Mouse (Mus musculus): ENCODE measurements around the gene Macf1.
"Not testable (repeated sequence)": the region's sequence is repeated elsewhere in the genome, so short reads cannot be mapped to it uniquely, and the experiment has no call there.

Macf1 gene

DNA sequence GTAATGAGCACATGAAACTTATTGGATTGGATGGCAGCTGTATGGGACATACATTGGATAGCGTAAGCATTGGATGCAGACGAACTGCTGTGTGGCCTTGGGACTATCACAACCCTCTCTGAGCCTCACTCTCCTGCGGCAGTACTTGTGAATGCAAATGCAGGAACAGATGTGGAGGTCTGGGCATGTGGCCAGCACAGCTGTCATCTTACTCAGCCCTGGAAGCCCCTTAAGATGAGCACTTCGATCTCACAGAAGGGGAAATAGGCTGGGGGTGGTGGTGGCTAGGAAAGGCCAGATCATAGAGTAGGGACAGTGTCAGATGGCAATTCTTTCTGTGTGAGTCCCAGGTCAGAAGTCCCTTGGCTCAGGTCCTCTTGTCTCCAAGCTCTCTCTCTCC lies 346.5 kb downstream of the Macf1 start:
- in situ Hi-C loops (cut with MboI; ENCODE audit: unreplicated experiment in 2 of 2), result no loop called here

DNA sequence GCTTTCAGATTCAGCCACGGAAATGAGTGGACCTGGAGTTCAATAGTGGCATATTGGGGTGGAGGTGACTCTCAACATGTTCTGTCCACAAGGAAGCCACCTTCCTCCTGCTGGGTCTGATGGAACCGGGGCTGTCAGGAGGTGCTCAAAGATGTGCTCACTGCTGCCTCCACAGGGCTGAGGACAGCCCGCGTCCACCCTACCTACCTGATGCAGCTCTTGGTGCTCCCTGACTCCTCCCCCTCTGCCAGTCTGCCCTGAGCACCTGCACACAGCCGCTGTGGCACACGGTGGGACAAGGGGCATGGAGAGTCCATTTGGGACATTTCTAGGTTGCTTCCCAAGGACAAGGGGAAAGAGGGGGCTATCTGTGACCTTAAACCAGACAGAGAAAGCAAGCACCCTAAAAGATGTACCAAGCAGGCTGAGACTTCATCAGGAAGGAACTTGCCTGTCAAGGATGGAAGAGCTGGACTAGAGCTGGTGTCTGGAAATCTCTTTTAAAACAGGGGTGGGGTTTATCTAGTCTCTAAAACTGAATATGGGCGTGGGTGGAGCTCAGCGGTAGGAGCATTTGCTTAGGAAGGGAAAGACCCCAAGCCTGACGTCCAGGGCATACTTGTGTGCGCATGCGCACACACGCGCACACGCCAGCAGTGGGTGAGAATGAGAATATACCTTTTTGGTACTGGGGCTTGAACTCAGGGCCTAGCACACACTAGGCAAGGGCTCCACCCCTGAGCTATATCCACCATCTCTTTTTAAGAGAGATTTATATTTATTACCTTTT lies 348.2 kb downstream of the Macf1 start:
- in situ Hi-C loops (cut with MboI; ENCODE audit: unreplicated experiment in 2 of 2), result no loop called here

DNA sequence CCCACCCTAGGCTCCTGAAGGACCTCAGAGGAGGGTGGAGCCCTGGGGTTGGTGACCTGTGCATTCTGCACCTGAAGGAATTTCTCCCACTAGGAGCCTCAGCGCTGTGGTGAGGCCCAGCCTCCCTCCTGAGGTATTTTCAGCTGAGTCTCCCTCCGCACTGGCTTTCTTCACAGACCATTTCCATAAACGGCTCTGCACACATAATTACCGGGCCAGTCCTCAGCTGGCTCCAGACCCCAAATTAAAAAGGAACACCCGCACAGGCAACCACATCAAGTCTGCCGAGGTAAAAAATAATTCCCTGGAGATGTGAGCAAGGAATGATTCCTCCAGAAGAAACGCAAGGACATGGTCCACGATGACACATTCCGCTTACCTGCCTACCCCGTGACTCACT lies 348.9 kb downstream of the Macf1 start:
- in situ Hi-C loops (cut with MboI; ENCODE audit: unreplicated experiment in 2 of 2), result not testable (repeated sequence)

DNA sequence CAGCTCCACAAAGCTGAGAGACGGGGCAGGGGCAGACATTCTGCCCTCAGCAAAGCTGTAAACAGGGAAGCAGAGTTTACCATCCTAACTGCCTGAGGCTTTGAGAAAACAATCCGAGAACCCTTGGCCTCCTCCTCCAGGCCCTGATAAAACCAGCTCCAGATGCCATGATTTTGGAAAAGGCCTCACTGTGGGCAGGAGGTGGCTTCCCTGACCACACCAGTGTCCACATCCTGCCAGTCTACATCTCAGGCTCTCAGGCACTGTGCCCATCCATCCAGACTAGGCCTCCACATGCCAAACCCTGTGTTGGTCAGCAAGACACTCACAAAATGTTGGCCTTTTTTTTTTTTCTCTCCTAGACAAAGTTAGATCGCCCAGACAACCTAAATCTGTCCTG lies 350.0 kb downstream of the Macf1 start:
- in situ Hi-C loops (cut with MboI; ENCODE audit: unreplicated experiment in 2 of 2), result no loop called here

DNA sequence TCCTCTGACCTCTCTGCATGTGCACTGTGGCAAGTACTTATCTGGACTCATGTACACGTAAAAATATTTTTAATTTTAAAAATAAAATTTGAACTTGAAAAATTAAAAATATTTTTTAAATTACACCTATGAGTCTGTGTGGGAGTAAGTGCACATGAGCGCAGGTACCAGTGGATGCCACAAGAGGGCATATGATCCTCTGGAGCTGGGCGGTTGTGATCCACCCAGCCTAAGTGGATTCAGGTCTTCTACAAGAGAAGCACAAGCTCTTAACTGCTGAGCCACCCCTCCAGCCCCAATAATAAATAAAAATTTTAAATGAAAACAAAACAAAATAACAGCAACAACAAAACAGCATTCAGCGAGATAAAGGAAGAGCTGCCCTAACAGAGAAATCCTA lies 351.0 kb downstream of the Macf1 start:
- in situ Hi-C loops (cut with MboI; ENCODE audit: unreplicated experiment in 2 of 2), result no loop called here

DNA sequence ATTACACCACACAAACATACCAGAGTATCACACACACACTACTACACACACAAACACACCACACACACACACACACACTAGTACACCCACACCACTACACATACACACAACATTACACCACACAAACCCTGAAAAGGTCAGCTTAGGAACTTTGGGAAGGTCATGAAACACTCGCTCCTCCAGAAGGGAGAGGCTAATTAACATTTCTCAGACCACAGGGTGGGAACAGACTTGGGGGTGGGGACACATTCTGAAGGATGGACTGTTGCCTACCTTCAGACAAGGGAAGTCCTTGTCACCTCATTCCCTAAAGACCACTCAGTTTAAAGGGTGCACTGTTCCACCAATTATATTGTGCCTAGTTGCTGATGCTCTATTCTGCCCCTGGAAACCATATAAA lies 352.2 kb downstream of the Macf1 start:
- in situ Hi-C loops (cut with MboI; ENCODE audit: unreplicated experiment in 2 of 2), result not testable (repeated sequence)

DNA sequence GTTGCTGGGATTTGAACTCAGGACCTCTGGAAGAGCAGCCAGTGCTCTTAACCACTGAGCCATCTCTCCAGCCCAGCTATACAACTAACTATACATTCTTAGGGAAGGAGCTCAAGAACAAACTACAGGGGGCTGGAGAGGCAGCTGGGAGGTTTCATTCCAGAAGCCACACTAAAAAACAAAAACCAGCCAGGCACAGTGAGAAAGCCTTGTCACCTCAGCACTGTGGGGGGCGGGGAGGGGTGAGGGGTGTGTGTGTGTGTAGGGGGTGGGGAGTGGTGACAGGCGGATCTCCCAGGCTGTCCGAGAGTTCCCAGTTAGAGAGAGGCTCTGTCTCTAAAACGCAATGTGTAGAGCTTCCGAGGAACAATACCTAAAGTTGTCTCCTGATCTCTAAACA lies 352.8 kb downstream of the Macf1 start:
- in situ Hi-C loops (cut with MboI; ENCODE audit: unreplicated experiment in 2 of 2), result no loop called here

DNA sequence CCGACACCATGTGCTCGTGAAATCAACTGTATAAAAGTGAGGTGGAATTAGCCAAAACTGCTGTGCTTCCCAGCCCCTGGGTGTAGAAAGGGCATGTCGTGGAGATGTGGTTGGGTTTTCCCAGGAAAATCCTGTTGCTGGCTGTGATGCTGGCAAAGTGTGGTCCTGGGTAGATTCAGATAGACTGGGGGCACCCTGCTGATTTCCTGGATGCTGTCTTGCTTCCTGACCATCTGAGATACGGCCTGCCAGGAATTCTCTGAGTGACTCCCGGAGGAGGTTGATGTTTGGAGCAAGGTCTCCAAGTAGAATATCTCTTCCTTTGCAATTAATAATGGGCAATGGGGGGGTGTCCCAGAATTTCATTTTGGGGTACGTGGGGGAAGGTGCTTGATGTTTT lies 355.2 kb downstream of the Macf1 start:
- in situ Hi-C loops (cut with MboI; ENCODE audit: unreplicated experiment in 2 of 2), result no loop called here

DNA sequence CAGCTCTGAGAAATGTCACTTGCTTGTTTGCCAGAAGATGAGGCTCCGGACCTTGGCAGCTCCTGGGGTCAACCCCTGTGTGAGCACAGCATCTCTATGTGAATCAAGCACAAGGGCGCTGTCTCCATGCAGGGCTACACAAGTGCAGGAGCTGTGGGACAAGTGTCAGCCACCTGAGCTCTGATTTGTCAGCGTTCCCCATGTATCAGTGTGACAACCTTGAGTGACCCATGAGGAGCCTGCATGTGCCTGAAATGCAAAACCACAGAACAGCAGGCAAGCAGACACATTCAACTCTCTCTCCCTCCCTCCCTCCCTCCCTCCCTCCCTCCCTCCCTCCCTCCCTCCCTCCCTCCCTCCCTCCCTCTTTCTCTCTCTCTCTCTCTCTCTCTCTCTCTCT lies 356.5 kb downstream of the Macf1 start:
- in situ Hi-C loops (cut with MboI; ENCODE audit: unreplicated experiment in 2 of 2), result no loop called here

DNA sequence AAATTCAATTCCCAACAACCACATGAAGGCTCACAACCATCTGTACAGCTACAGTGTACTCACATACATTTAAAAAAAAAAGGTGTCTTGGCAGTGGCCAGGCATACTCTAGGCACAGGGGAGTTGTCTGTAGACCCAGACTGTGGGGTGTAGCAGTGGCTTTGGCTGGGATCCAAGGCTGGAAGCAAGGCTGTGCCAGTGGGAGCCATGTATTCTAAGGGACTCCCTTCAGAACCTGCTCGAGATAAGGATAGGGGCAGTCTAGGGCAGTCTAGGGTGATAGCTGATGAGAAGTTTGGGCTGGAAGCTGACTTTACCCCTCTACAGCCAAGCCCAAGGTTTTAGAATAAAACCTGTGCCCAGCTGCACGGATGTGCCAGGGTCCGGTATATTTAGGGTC lies 358.1 kb downstream of the Macf1 start:
- in situ Hi-C loops (cut with MboI; ENCODE audit: unreplicated experiment in 2 of 2), result no loop called here

DNA sequence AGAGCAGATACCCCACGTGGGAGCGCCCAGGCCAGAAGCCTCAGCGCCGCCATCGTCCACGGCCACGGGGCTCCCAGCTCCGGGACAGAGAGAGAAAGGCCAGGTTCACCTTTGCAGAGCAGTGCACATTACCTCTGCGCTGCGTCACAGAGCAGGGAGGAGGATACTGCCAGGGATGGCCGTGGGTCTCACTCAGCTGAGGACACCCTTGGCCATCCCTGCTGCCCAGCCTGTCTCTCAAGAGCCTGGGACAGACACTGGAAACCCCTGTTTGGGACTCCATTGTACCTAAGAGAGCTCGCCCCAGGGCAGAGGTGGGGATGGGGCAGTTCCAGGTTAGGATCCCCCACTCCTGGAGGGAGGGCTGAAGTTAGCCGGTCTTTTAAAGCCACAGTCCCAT lies 360.6 kb downstream of the Macf1 start, which contains the start of gene Oxct2a:
Oxct2a (minus strand) TSS at position 101 of the 400 bp plus-strand sequence.
- in situ Hi-C loops (cut with MboI; ENCODE audit: unreplicated experiment in 2 of 2), result no loop called here

DNA sequence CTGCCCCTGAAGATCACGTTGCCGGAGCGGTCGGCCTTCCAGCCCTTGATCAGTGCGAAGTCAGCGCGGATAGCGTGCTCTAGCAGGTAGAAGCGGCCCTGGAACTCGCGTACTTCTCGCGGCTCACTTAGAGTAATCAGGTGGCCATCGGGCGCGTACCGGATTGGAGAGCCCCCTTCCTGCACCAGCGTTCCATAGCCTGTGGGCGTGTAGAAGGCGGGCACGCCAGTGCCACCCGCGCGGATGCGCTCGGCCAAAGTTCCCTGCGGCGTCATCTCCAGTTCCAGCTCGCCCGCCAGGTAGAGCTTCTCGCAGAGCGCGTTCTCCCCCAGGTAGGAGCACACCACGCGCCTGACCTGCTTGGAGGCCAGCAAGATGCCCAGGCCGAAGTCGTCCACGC lies 361.2 kb downstream of the Macf1 start:
- in situ Hi-C loops (cut with MboI; ENCODE audit: unreplicated experiment in 2 of 2), result not testable (repeated sequence)

DNA sequence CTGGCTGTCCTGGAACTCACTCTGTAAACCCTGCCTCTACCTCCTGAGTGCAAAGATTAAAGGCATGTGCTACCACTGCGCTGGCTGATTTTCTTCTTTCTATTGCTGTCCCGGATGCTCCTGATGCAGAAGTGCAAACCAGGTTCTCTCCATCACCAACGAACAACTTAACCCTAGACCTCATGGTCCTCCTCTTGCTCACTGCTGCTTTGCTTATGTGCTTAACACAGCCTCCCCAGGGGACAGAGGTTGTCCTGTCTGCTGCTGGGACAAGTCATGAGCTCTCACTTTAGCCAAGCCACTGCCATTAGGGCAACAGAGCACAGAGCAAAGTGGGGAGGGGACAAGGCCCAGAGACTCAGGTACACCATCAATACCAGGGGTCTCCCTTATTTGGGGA lies 369.7 kb downstream of the Macf1 start:
- in situ Hi-C loops (cut with MboI; ENCODE audit: unreplicated experiment in 2 of 2), result no loop called here

DNA sequence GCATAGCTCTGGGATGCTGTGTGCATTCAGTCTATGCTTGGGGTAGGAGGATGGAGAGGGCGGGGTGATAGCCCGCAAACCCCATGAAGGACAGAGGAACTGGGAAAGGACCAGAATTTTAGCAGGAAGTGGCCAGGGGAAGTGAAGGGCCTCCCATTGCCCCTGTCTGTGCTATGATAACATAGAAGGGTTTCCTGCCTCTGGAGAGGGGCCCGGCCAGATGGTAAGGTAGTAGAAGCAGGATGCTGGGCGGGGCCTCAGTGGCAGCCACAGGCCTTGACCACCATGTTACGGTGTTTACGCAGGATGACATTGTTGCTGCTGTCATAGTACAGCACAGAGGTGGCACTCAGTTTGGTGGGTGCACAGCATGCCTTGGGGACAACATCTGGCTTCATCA lies 371.1 kb downstream of the Macf1 start:
- in situ Hi-C loops (cut with MboI; ENCODE audit: unreplicated experiment in 2 of 2), result no loop called here

DNA sequence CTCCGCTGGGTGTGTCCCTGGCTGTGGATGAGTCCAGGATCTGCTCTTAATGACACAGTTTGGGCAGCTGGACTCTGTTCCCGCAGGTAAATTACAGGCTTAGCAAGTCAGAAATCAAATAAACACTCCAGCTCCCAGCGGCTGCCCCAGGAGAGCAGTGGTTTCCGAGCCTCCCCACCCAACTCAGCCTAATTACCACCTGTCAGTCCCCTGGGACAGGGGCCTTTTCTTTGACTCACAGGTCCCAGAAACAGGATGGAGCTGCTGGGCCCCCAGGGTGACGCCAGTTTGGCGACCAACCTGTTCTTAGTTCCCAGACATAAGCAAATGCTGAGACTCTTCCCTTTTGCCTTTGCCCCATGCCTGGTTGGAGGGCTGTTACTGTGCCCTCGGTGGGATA lies 372.3 kb downstream of the Macf1 start:
- in situ Hi-C loops (cut with MboI; ENCODE audit: unreplicated experiment in 2 of 2), result no loop called here

DNA sequence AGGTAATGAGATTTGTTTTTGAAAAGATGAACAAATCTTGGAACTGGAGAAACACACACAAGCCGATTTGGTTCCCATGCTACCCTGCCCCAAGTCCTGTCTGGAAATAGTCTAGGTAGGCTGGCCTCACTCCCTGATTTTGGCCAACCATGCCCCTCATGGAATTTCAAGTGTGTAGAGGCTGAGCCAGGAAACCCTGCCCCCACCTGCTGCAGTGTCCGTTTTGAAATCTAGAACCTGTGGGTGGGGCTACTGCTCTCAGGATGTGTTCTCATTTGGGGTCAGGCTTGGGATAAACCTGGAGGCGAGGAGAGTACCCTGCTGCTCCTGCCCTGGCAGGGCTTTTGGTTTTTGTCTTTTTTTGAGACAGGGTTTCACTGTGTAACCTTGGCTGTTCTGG lies 375.9 kb downstream of the Macf1 start:
- in situ Hi-C loops (cut with MboI; ENCODE audit: unreplicated experiment in 2 of 2), result loop anchor here in 1 of 2 experiments (10.0 kb wide), 2 partner anchors 217 to 277 kb away; no protein-coding TSS in a partner anchor

DNA sequence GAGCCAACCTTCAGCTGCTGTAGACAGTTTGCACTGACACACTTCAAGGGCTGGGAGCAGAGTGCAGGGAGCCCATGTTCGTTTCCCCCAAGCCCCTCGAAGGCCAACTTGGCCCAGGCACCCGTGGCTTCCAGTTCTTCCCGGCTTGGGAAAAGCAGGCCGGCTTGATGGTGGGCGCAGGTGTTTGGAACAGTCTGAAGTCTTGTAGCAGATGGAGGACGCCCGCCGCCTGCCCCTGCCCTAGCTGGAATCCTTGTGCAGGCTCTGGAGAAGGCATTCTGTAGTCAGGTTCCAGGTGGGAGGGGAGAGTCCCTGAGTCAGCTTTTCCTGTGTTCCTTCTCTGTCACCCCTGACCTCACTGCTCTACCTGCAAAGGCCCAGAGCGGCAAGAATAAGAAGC lies 377.2 kb downstream of the Macf1 start:
- in situ Hi-C loops (cut with MboI; ENCODE audit: unreplicated experiment in 2 of 2), result loop anchor here in 1 of 2 experiments (10.0 kb wide), 2 partner anchors 218 to 278 kb away; no protein-coding TSS in a partner anchor

DNA sequence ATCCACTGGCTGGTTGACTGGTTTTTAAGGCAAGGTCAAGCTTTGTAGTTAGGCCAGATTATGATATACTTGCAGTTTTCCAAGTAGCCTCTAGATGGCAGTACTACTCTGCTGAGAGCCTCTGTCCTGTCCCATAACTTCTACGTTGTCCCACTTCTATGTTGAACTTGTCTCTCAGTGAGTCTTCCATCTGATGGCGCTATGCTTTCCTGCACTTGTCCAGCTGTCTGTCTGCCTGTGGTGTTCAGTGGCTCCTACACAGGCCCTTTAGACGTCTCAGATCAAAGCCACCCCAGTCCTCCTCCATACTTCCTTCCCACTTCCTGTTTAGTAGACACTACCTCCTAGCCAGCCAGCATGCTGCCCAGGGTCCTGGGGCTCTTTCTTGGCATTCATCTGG lies 378.4 kb downstream of the Macf1 start:
- in situ Hi-C loops (cut with MboI; ENCODE audit: unreplicated experiment in 2 of 2), result loop anchor here in 1 of 2 experiments (10.0 kb wide), 2 partner anchors 219 to 279 kb away; no protein-coding TSS in a partner anchor

Measured in v-Abl transformed pro-B cells (cell line).